Comparison of ENCODE assay signal across 24 mouse cellular contexts in genomic region chr2:6445858-6446257, GRCm38 (mm10).
DNase-seq lines count a peak whose midpoint lies in the region; ATAC-seq and TF ChIP-seq lines count a peak whose summit lies in the region.
"Had no signal": no experiment of that assay in that cellular context is flagged by ENCODE, and none has a peak within 500 bp of the region (broad histone marks: within the 10 kb centered on the region; RNA-seq: fewer than 3 reads in every experiment).

No protein-coding gene starts in this region.

- no peak for ATAC-seq in heart, postnatal 0 days (ENCODE audit: insufficient read depth, low read depth)
- ATAC-seq in liver, embryonic 12.5 days, result no peak
- ATAC-seq in liver, embryonic 11.5 days (replicated peaks; ENCODE audit: low FRiP score), result no peak
- ATAC-seq in activated CD4-positive, CD25-positive, alpha-beta regulatory T cell, adult 4 months, result no peak
- ATAC-seq: intestine, embryonic 15.5 days; lung, postnatal 0 days had no signal

- TF ChIP-seq CTCF in heart, postnatal 0 days (IDR thresholded peaks at IDR 0.05; ENCODE audit: low read depth), result peak; percentile 19; the same call in 1 of the 2 replicates

- H3K27ac ChIP-seq in heart, postnatal 0 days (ENCODE audit: low read depth), result no peak overlapping the region
- peak overlapping the region; percentile 89; the same call in 1 of the 2 replicates for H3K27ac ChIP-seq in liver, embryonic 12.5 days
- H3K27ac ChIP-seq in liver, embryonic 11.5 days (ENCODE audit: low read depth, low read length), result no peak overlapping the region
- H3K27ac ChIP-seq: embryonic facial prominence, embryonic 13.5 days; forebrain, embryonic 12.5 days; heart, embryonic 15.5 days; intestine, embryonic 15.5 days; limb, embryonic 12.5 days; neural tube, embryonic 12.5 days had no signal

- no peak for TF ChIP-seq EP300 in heart, postnatal 0 days (IDR thresholded peaks at IDR 0.05; ENCODE audit: low read depth)

- no peak overlapping the region for H3K4me3 ChIP-seq in heart, postnatal 0 days (ENCODE audit: low read depth, low read length)
- H3K4me3 ChIP-seq in liver, embryonic 12.5 days, result no peak overlapping the region
- no peak overlapping the region for H3K4me3 ChIP-seq in liver, embryonic 11.5 days (ENCODE audit: low read depth, low read length)
- H3K4me3 ChIP-seq: embryonic facial prominence, embryonic 13.5 days; forebrain, embryonic 12.5 days; heart, embryonic 15.5 days; intestine, embryonic 15.5 days; limb, embryonic 12.5 days; neural tube, embryonic 12.5 days had no signal

- no peaks in the 10 kb centered on the region for H3K9me3 ChIP-seq in heart, postnatal 0 days (replicated peaks; ENCODE audit: control insufficient read depth, low read length)
- no peaks in the 10 kb centered on the region for H3K9me3 ChIP-seq in liver, embryonic 12.5 days (replicated peaks)
- no peaks in the 10 kb centered on the region for H3K9me3 ChIP-seq in liver, embryonic 11.5 days (ENCODE audit: control insufficient read depth, low read length)
- H3K9me3 ChIP-seq: embryonic facial prominence, embryonic 13.5 days; forebrain, embryonic 12.5 days; heart, embryonic 15.5 days; intestine, embryonic 15.5 days; limb, embryonic 12.5 days; liver, embryonic 15.5 days; neural tube, embryonic 12.5 days had no signal

- H3K36me3 ChIP-seq in heart, postnatal 0 days (replicated peaks; ENCODE audit: control insufficient read depth, insufficient read depth, low read length), result peaks cover 17% of the 10 kb centered on the region
- peaks cover 22% of the 10 kb centered on the region for H3K36me3 ChIP-seq in liver, embryonic 12.5 days
- peaks cover 7% of the 10 kb centered on the region; the same call in 1 of the 2 replicates for H3K36me3 ChIP-seq in liver, embryonic 11.5 days (ENCODE audit: control insufficient read depth, insufficient read depth, low read length)

- H3K4me2 ChIP-seq in heart, postnatal 0 days (ENCODE audit: low read depth, low read length), result no peak overlapping the region
- 0 out of 2 replicates have a peak overlapping the region, but pooled peaks have one; percentile 69 for H3K4me2 ChIP-seq in liver, embryonic 12.5 days
- H3K4me2 ChIP-seq in liver, embryonic 11.5 days, result no peak overlapping the region
- H3K4me2 ChIP-seq: embryonic facial prominence, embryonic 13.5 days; forebrain, embryonic 12.5 days; heart, embryonic 15.5 days; intestine, embryonic 15.5 days; limb, embryonic 12.5 days; midbrain, embryonic 11.5 days; neural tube, embryonic 12.5 days had no signal

- H3K27me3 ChIP-seq in heart, postnatal 0 days (ENCODE audit: control insufficient read depth, insufficient read depth, low read length), result no peaks in the 10 kb centered on the region
- no peaks in the 10 kb centered on the region for H3K27me3 ChIP-seq in liver, embryonic 12.5 days (replicated peaks)
- H3K27me3 ChIP-seq in liver, embryonic 11.5 days (replicated peaks; ENCODE audit: control insufficient read depth, insufficient read depth, low read length), result no peaks in the 10 kb centered on the region
- H3K27me3 ChIP-seq: embryonic facial prominence, embryonic 13.5 days; forebrain, embryonic 12.5 days; heart, embryonic 15.5 days; intestine, embryonic 15.5 days; limb, embryonic 12.5 days; liver, embryonic 15.5 days; neural tube, embryonic 12.5 days had no signal

- intact Hi-C loops in heart, postnatal 36 days (cut with DNase I), result no loop called here

- WGBS in heart, postnatal 0 days, result 67% methylated on average over 4 of the region's 4 CpGs
- WGBS in liver, embryonic 12.5 days (ENCODE audit: insufficient replicate concordance), result 78% methylated on average over 4 of the region's 4 CpGs
- WGBS in liver, embryonic 11.5 days, result 84% methylated on average over 4 of the region's 4 CpGs

- H3K4me1 ChIP-seq in heart, postnatal 0 days (ENCODE audit: control insufficient read depth, insufficient read depth), result peaks cover 6% of the 10 kb centered on the region; the same call in 1 of the 2 replicates
- H3K4me1 ChIP-seq in liver, embryonic 12.5 days, result peaks cover 50% of the 10 kb centered on the region
- H3K4me1 ChIP-seq in liver, embryonic 11.5 days (replicated peaks; ENCODE audit: control insufficient read depth, insufficient read depth, low read length), result peaks cover 19% of the 10 kb centered on the region
- H3K4me1 ChIP-seq: intestine, embryonic 15.5 days had no signal

- H3K9ac ChIP-seq in heart, postnatal 0 days (replicated peaks; ENCODE audit: low read depth, low read length), result no peak overlapping the region
- H3K9ac ChIP-seq in liver, embryonic 12.5 days, result 0 out of 2 replicates have a peak overlapping the region, but pooled peaks have one; percentile 14
- no peak overlapping the region for H3K9ac ChIP-seq in liver, embryonic 11.5 days (ENCODE audit: low read depth, low read length)
- H3K9ac ChIP-seq: embryonic facial prominence, embryonic 13.5 days; forebrain, embryonic 12.5 days; heart, embryonic 15.5 days; intestine, embryonic 15.5 days; limb, embryonic 12.5 days; neural tube, embryonic 12.5 days had no signal

- no peak for DNase-seq in heart, postnatal 0 days (ENCODE audit: low spot score)
- no peak for DNase-seq in heart, postnatal 36 days
- DNase-seq in liver, embryonic 11.5 days (ENCODE audit: low spot score), result no peak
- DNase-seq in retina, postnatal 1 day, result peak; percentile 36
- no peak for DNase-seq in retina, embryonic 14.5 days (ENCODE audit: low spot score)
- DNase-seq: adrenal gland, postnatal 14 days; cerebellum, adult 8-10 months; cerebellum, postnatal 36 days; embryo, embryonic 11 days; gastrocnemius, postnatal 14 days; heart, adult 11 months; thymus, adult 18-20 months; thymus, postnatal 36 days had no signal
